Comparison of ENCODE assay signal across 14 mouse cellular contexts in genomic region chr9:49509094-49509493, GRCm38 (mm10). TPM values are rescaled to one million over a fixed set of nuclear protein-coding genes. Genes with fewer than 3 reads are reported as not detected.
"Had no signal": no experiment of that assay in that cellular context is flagged by ENCODE, and none has a peak within 500 bp of the region (broad histone marks: within the 10 kb centered on the region; RNA-seq: fewer than 3 reads in every experiment).

No protein-coding gene starts in this region.

- DNase-seq: forebrain, postnatal 0 days; gastrocnemius, postnatal 14 days; gastrocnemius, postnatal 36 days; heart, adult 2 months; heart, postnatal 14 days; heart, postnatal 4 days; kidney, adult 18-20 months; kidney, adult 8-10 months; kidney, postnatal 10 days; kidney, postnatal 25 days; kidney, postnatal 4 days; liver; liver, embryonic 13.5 days had no signal

RNA-seq across cellular contexts. Expression of gene Ttc12, which starts 23.1 kb away (rescaled TPM):
- polyA plus RNA-seq: inflammation-experienced regulatory T-cells, adult 6 months had no signal
